Mouse (Mus musculus) intestine, postnatal 0 days (tissue): ENCODE results near the gene Cdkl1. TPM values are rescaled to one million over a fixed set of nuclear protein-coding genes. Genes with fewer than 3 reads are reported as not detected.
A peak's percentile ranks its signal among the peaks of the same experiment; 100 is the strongest.

Experiments
- ATAC-seq: fragments of 200-750 bp; cut with Nextera tagmentation; 2 replicates; pipeline ENCODE4 v1.8.0; 2017; ENCODE audit warnings: mild to moderate bottlenecking, moderate TSS enrichment, moderate library complexity
- H3K27ac ChIP-seq: fragments of 300-500 bp; sonication (generic); 2 replicates; pipeline ENCODE4 v1.5.1; 2014; ENCODE audit warnings: mild to moderate bottlenecking, low read depth, low read length, moderate library complexity
- H3K27me3 ChIP-seq: fragments of 300-500 bp; sonication (generic); replicated peaks from 2 replicates; pipeline ENCODE4 v1.6.1; 2014; ENCODE audit warnings: low read length, mixed read lengths; ENCODE audit not compliant: control insufficient read depth, insufficient read depth
- H3K36me3 ChIP-seq: fragments of 300-500 bp; sonication (generic); 2 replicates; pipeline ENCODE4 v1.6.1; 2014; ENCODE audit warnings: mild to moderate bottlenecking, moderate library complexity; ENCODE audit not compliant: control insufficient read depth, insufficient read depth
- H3K4me1 ChIP-seq: fragments of 300-500 bp; sonication (generic); replicated peaks from 2 replicates; pipeline ENCODE4 v1.6.1; 2014; ENCODE audit warnings: antibody characterized with exemption, low read length, mixed read lengths; ENCODE audit not compliant: control insufficient read depth, insufficient read depth
- H3K4me2 ChIP-seq: fragments of 300-500 bp; sonication (generic); replicated peaks from 2 replicates; pipeline ENCODE4 v1.6.1; 2014; ENCODE audit warnings: low read depth, mild to moderate bottlenecking, moderate library complexity
- H3K4me3 ChIP-seq: fragments of 300-500 bp; sonication (generic); 2 replicates; pipeline ENCODE4 v1.5.1; 2014; ENCODE audit warnings: low read depth, low read length
- H3K9ac ChIP-seq: fragments of 300-500 bp; sonication (generic); 2 replicates; pipeline ENCODE4 v1.6.1; 2014; ENCODE audit warnings: mild to moderate bottlenecking, low read depth, low read length
- H3K9me3 ChIP-seq: fragments of 300-500 bp; sonication (generic); 2 replicates; pipeline ENCODE4 v1.6.1; 2016; ENCODE audit warnings: mixed run types; ENCODE audit not compliant: control insufficient read depth
- CTCF ChIP-seq: sonication (generic); IDR thresholded peaks from 2 replicates; pipeline ENCODE4 v1.5.1; 2016; ENCODE audit warnings: low read depth, mild to moderate bottlenecking, control low read depth, antibody characterized with exemption, moderate library complexity
- WGBS: fragments of 180-500 bp; shearing (Covaris S2); extraction: QIAGEN DNeasy Blood & Tissue Kit; methylation state at CpG from one replicate; pipeline ENCODE4 v1.1.7; 2014; 5-methylcytosine and 5-hydroxymethylcytosine counted together
- polyA plus RNA-seq: library from polyadenylated mRNA; unstranded; fragments of >200 nt; fragmentation: Nextera tagmentation; extraction: Ambion mirVana; gene quantifications from 2 replicates; pipeline ENCODE4 v1.2.1, GENCODE M21; 2015

The Cdkl1 gene
- polyA plus RNA-seq, 1 experiment from 2014 or later: 1.5 TPM

GRCm38 (mm10) chr12:69758221-69759185 is 32.6 kb downstream of the Cdkl1 start:
- peak overlapping the region; percentile 11; the same call in 1 of the 2 replicates for H3K9ac ChIP-seq
- WGBS: 10% methylated on average over 22 of the region's 22 CpGs
- H3K4me1 ChIP-seq: peaks cover 3% of the 10 kb centered on the region; the same call in 1 of the 2 replicates

GRCm38 (mm10) chr12:69757418-69758141 is 33.5 kb downstream of the Cdkl1 start:
- H3K4me3 ChIP-seq: peak overlapping the region; percentile 25
- peak overlapping the region; percentile 11; the same call in 1 of the 2 replicates for H3K9ac ChIP-seq
- no peaks in the 10 kb centered on the region for H3K9me3 ChIP-seq

More at GRCm38 (mm10) chr12:69758221-69759185, 32.6 kb downstream of the Cdkl1 start:
- no peak for ATAC-seq
- Histone ChIP-seq H3K4me2 (peak overlapping the region; percentile 63), H3K4me3 (peak overlapping the region; percentile 25), H3K27ac (peak overlapping the region; percentile 50; the same call in 1 of the 2 replicates), H3K36me3 (no peaks in the 10 kb centered on the region), H3K9me3 (no peaks in the 10 kb centered on the region), H3K27me3 (no peaks in the 10 kb centered on the region)
- no peak for TF ChIP-seq CTCF

GRCm38 (mm10) chr12:69756015-69756414 is 35.1 kb downstream of the Cdkl1 start:
- no peak overlapping the region for H3K27ac ChIP-seq
- no peaks in the 10 kb centered on the region for H3K27me3 ChIP-seq
- H3K4me1 ChIP-seq: peaks cover 3% of the 10 kb centered on the region; the same call in 1 of the 2 replicates
- no peak overlapping the region for H3K4me3 ChIP-seq
- no peaks in the 10 kb centered on the region for H3K9me3 ChIP-seq
- no peak overlapping the region for H3K4me2 ChIP-seq
- TF ChIP-seq CTCF: no peak
- WGBS: 73% methylated on average over 5 of the region's 5 CpGs
- no peak overlapping the region for H3K9ac ChIP-seq
- H3K36me3 ChIP-seq: no peaks in the 10 kb centered on the region
- ATAC-seq: no peak

More at GRCm38 (mm10) chr12:69757418-69758141, 33.5 kb downstream of the Cdkl1 start:
- H3K4me2 ChIP-seq: peak overlapping the region; percentile 63
- H3K27ac ChIP-seq: peak overlapping the region; percentile 46; the same call in 1 of the 2 replicates
- no peaks in the 10 kb centered on the region for H3K27me3 ChIP-seq
- H3K36me3 ChIP-seq: no peaks in the 10 kb centered on the region
- ATAC-seq: peak; percentile 75
- peak; percentile 92 for TF ChIP-seq CTCF
- 4% methylated on average over 22 of the region's 22 CpGs for WGBS
- peaks cover 3% of the 10 kb centered on the region; the same call in 1 of the 2 replicates for H3K4me1 ChIP-seq

- 81% methylated on average over 5 of the region's 5 CpGs for WGBS
- peaks cover 3% of the 10 kb centered on the region; the same call in 1 of the 2 replicates for H3K4me1 ChIP-seq
- H3K27me3 ChIP-seq: no peaks in the 10 kb centered on the region
- no peak overlapping the region for H3K4me3 ChIP-seq
- H3K4me2 ChIP-seq: no peak overlapping the region
- no peaks in the 10 kb centered on the region for H3K36me3 ChIP-seq
- no peak for TF ChIP-seq CTCF
- no peak for ATAC-seq
- H3K9me3 ChIP-seq: no peaks in the 10 kb centered on the region
- no peak overlapping the region for H3K27ac ChIP-seq
- H3K9ac ChIP-seq: no peak overlapping the region
Measured at GRCm38 (mm10) chr12:69753936-69754335, 37.1 kb downstream of the Cdkl1 start.

GRCm38 (mm10) chr12:69751864-69752341 is 39.2 kb downstream of the Cdkl1 start:
- no peak overlapping the region for H3K9ac ChIP-seq
- peak; percentile 23; the same call in 1 of the 2 replicates for TF ChIP-seq CTCF
- H3K4me2 ChIP-seq: no peak overlapping the region
- no peak overlapping the region for H3K4me3 ChIP-seq
- no peaks in the 10 kb centered on the region for H3K36me3 ChIP-seq
- no peaks in the 10 kb centered on the region for H3K9me3 ChIP-seq
- 29% methylated on average over 10 of the region's 10 CpGs for WGBS
- no peak overlapping the region for H3K27ac ChIP-seq
- H3K27me3 ChIP-seq: no peaks in the 10 kb centered on the region
- ATAC-seq: 0 out of 2 replicates have a peak, but pooled peaks have one; percentile 22
- no peaks in the 10 kb centered on the region for H3K4me1 ChIP-seq
